Mouse (Mus musculus) lung, embryonic 16.5 days (tissue): ENCODE data around the gene Ezh1. TPM values are rescaled to one million over a fixed set of nuclear protein-coding genes. Genes with fewer than 3 reads are reported as not detected.
A peak's percentile ranks its signal among the peaks of the same experiment; 100 is the strongest.

Source experiments
- ATAC-seq: fragments of 200-750 bp; cut with Nextera tagmentation; 2 replicates; pipeline ENCODE4 v1.8.0; 2017; ENCODE audit warnings: low read depth, mild to moderate bottlenecking, moderate library complexity
- H3K27ac ChIP-seq: fragments of 300-500 bp; sonication (generic); 2 replicates; pipeline ENCODE4 v1.5.1; 2014; ENCODE audit warnings: mild to moderate bottlenecking, control low read depth, low read length
- H3K27me3 ChIP-seq: fragments of 300-500 bp; sonication (generic); 2 replicates; pipeline ENCODE4 v1.6.1; 2014; ENCODE audit warnings: low read depth, low read length, mixed read lengths; ENCODE audit not compliant: control insufficient read depth, insufficient read depth
- H3K36me3 ChIP-seq: fragments of 300-500 bp; sonication (generic); 2 replicates; pipeline ENCODE4 v1.6.1; 2014; ENCODE audit warnings: low read length; ENCODE audit not compliant: control insufficient read depth, insufficient read depth
- H3K4me1 ChIP-seq: fragments of 300-500 bp; sonication (generic); replicated peaks from 2 replicates; pipeline ENCODE4 v1.6.1; 2014; ENCODE audit warnings: low read length, mixed read lengths; ENCODE audit not compliant: control insufficient read depth, insufficient read depth
- H3K4me2 ChIP-seq: fragments of 300-500 bp; sonication (generic); 2 replicates; pipeline ENCODE4 v1.6.1; 2014; ENCODE audit warnings: low read depth, low read length, control low read depth
- H3K4me3 ChIP-seq: fragments of 300-500 bp; sonication (generic); 2 replicates; pipeline ENCODE4 v1.5.1; 2014; ENCODE audit warnings: mild to moderate bottlenecking, low read length, control low read depth
- H3K9ac ChIP-seq: fragments of 300-500 bp; sonication (generic); 2 replicates; pipeline ENCODE4 v1.6.1; 2014; ENCODE audit warnings: low read length, control low read depth
- H3K9me3 ChIP-seq: fragments of 300-500 bp; sonication (generic); 2 replicates; pipeline ENCODE4 v1.6.1; 2016; ENCODE audit warnings: low read length; ENCODE audit not compliant: control insufficient read depth
- WGBS: fragments of 180-500 bp; shearing (Covaris S2); extraction: QIAGEN DNeasy Blood & Tissue Kit; methylation state at CpG from one replicate; pipeline ENCODE4 v1.1.7; 2014; 5-methylcytosine and 5-hydroxymethylcytosine counted together
- polyA plus RNA-seq: library from polyadenylated mRNA; unstranded; fragments of >200 nt; fragmentation: Nextera tagmentation; extraction: Ambion mirVana; gene quantifications from 2 replicates; pipeline ENCODE4 v1.2.1, GENCODE M21; 2015

Gene Ezh1
- polyA plus RNA-seq, 1 experiment from 2014 or later = 20.8 TPM

- H3K4me2 ChIP-seq = peak overlapping the region; percentile 29
- H3K4me3 ChIP-seq = peak overlapping the region; percentile 17
- no peak overlapping the region for H3K27ac ChIP-seq
- peaks cover 35% of the 10 kb centered on the region for H3K4me1 ChIP-seq
- peak overlapping the region; percentile 12; the same call in 1 of the 2 replicates for H3K9ac ChIP-seq
- H3K36me3 ChIP-seq = peaks cover 6% of the 10 kb centered on the region
- WGBS = 9% methylated on average over 24 of the region's 24 CpGs
- peaks cover 35% of the 10 kb centered on the region for H3K27me3 ChIP-seq
- H3K9me3 ChIP-seq = no peaks in the 10 kb centered on the region
- no peak for ATAC-seq
Observed at GRCm38 (mm10) chr11:101262272-101262967, 36.2 kb upstream of the Ezh1 start.

GRCm38 (mm10) chr11:101260826-101261380 lies 34.6 kb upstream of the Ezh1 start:
- Histone ChIP-seq H3K4me1 (peaks cover 35% of the 10 kb centered on the region), H3K9me3 (no peaks in the 10 kb centered on the region)

GRCm38 (mm10) chr11:101259948-101260825 lies 33.9 kb upstream of the Ezh1 start, which contains the start of gene Wnk4:
TSS of gene Wnk4 (plus strand) at chr11:101260567.
- Histone ChIP-seq H3K27ac (peak within 1 kb of the TSS; percentile 76), H3K9ac (peak within 1 kb of the TSS; percentile 77), H3K27me3 (peaks cover 30% of the 10 kb centered on the region), H3K4me3 (peak within 1 kb of the TSS; percentile 54), H3K4me1 (peaks cover 32% of the 10 kb centered on the region), H3K36me3 (peaks cover 6% of the 10 kb centered on the region), H3K9me3 (no peaks in the 10 kb centered on the region), H3K4me2 (peak within 1 kb of the TSS; percentile 97)
- peak; percentile 89 for ATAC-seq
- under 1% methylated on average over 37 of the region's 43 CpGs for WGBS

More at GRCm38 (mm10) chr11:101260826-101261380, 34.6 kb upstream of the Ezh1 start:
- Histone ChIP-seq H3K4me2 (peak overlapping the region; percentile 97), H3K9ac (peak overlapping the region; percentile 77), H3K36me3 (peaks cover 6% of the 10 kb centered on the region), H3K27ac (peak overlapping the region; percentile 76; the same call in 1 of the 2 replicates), H3K27me3 (peaks cover 33% of the 10 kb centered on the region), H3K4me3 (peak overlapping the region; percentile 54)
- under 1% methylated on average over 30 of the region's 30 CpGs for WGBS
- peak; percentile 7; the same call in 1 of the 2 replicates for ATAC-seq

GRCm38 (mm10) chr11:101259261-101259712 lies 33.0 kb upstream of the Ezh1 start:
- Histone ChIP-seq H3K9me3 (no peaks in the 10 kb centered on the region), H3K4me2 (peak overlapping the region; percentile 97), H3K27me3 (peaks cover 25% of the 10 kb centered on the region), H3K36me3 (peaks cover 6% of the 10 kb centered on the region), H3K9ac (peak overlapping the region; percentile 77; the same call in 1 of the 2 replicates), H3K4me1 (peaks cover 32% of the 10 kb centered on the region), H3K4me3 (peak overlapping the region; percentile 54), H3K27ac (peak overlapping the region; percentile 76)
- WGBS = 31% methylated on average over 6 of the region's 6 CpGs
- peak; percentile 37 for ATAC-seq

- peaks cover 28% of the 10 kb centered on the region for H3K4me1 ChIP-seq
- H3K4me2 ChIP-seq = no peak overlapping the region
Observed at GRCm38 (mm10) chr11:101255826-101256775, 29.8 kb upstream of the Ezh1 start.

GRCm38 (mm10) chr11:101253613-101254389 lies 27.5 kb upstream of the Ezh1 start, which contains the start of gene Vps25:
TSS of gene Vps25 (plus strand) at chr11:101253707.
- peaks cover 15% of the 10 kb centered on the region for H3K4me1 ChIP-seq
- H3K27me3 ChIP-seq = no peaks in the 10 kb centered on the region
- WGBS = 0% methylated on average over 40 of the region's 40 CpGs
- peak within 1 kb of the TSS; percentile 93 for H3K27ac ChIP-seq
- peak within 1 kb of the TSS; percentile 96 for H3K9ac ChIP-seq
- peak within 1 kb of the TSS; percentile 84 for H3K4me2 ChIP-seq
- no peaks in the 10 kb centered on the region for H3K9me3 ChIP-seq
- peaks cover 4% of the 10 kb centered on the region for H3K36me3 ChIP-seq
- peak; percentile 89 for ATAC-seq
- peak within 1 kb of the TSS; percentile 75 for H3K4me3 ChIP-seq

More at GRCm38 (mm10) chr11:101255826-101256775, 29.8 kb upstream of the Ezh1 start:
- H3K27ac ChIP-seq = no peak overlapping the region
- H3K9me3 ChIP-seq = no peaks in the 10 kb centered on the region
- H3K36me3 ChIP-seq = peaks cover 6% of the 10 kb centered on the region
- WGBS = 80% methylated on average over 13 of the region's 13 CpGs
- no peak overlapping the region for H3K9ac ChIP-seq
- H3K27me3 ChIP-seq = no peaks in the 10 kb centered on the region
- H3K4me3 ChIP-seq = no peak overlapping the region
- ATAC-seq = no peak

- WGBS = 4% methylated on average over 7 of the region's 7 CpGs
- Histone ChIP-seq H3K36me3 (peaks cover 4% of the 10 kb centered on the region; the same call in 1 of the 2 replicates), H3K4me3 (peak overlapping the region; percentile 75), H3K9ac (peak overlapping the region; percentile 96), H3K4me2 (peak overlapping the region; percentile 84), H3K9me3 (no peaks in the 10 kb centered on the region), H3K4me1 (peaks cover 15% of the 10 kb centered on the region), H3K27me3 (no peaks in the 10 kb centered on the region; the same call in 1 of the 2 replicates), H3K27ac (peak overlapping the region; percentile 93)
- 0 out of 2 replicates have a peak, but pooled peaks have one; percentile 10 for ATAC-seq
Observed at GRCm38 (mm10) chr11:101252941-101253340, 26.7 kb upstream of the Ezh1 start.
